21 mouse cellular contexts compared by ENCODE assay signal in genomic region chr13:106318980-106319379, GRCm38 (mm10).
DNase-seq lines count a peak whose midpoint lies in the region; ATAC-seq and TF ChIP-seq lines count a peak whose summit lies in the region.
"Had no signal": no experiment of that assay in that cellular context is flagged by ENCODE, and none has a peak within 500 bp of the region (broad histone marks: within the 10 kb centered on the region; RNA-seq: fewer than 3 reads in every experiment).

No protein-coding gene starts in this region.

- no peaks in the 10 kb centered on the region for H3K36me3 ChIP-seq in forebrain, embryonic 10.5 days (replicated peaks)
- no peaks in the 10 kb centered on the region for H3K36me3 ChIP-seq in forebrain, embryonic 15.5 days
- no peaks in the 10 kb centered on the region for H3K36me3 ChIP-seq in midbrain, embryonic 16.5 days (ENCODE audit: control insufficient read depth, insufficient read depth, low read length)
- H3K36me3 ChIP-seq in intestine, embryonic 15.5 days = no peaks in the 10 kb centered on the region
- H3K36me3 ChIP-seq: embryonic facial prominence, embryonic 10.5 days; heart, embryonic 15.5 days; liver, embryonic 15.5 days; neural tube, embryonic 12.5 days; stomach, embryonic 15.5 days had no signal

- peaks cover 12% of the 10 kb centered on the region for H3K4me1 ChIP-seq in forebrain, embryonic 10.5 days
- peaks cover 10% of the 10 kb centered on the region for H3K4me1 ChIP-seq in forebrain, embryonic 15.5 days
- H3K4me1 ChIP-seq in midbrain, embryonic 16.5 days (ENCODE audit: control insufficient read depth, insufficient read depth, low read length) = peaks cover 9% of the 10 kb centered on the region; the same call in 1 of the 2 replicates
- no peaks in the 10 kb centered on the region for H3K4me1 ChIP-seq in intestine, embryonic 15.5 days (replicated peaks)
- H3K4me1 ChIP-seq: embryonic facial prominence, embryonic 10.5 days; heart, embryonic 15.5 days; liver, embryonic 15.5 days; neural tube, embryonic 12.5 days; stomach, embryonic 15.5 days had no signal

- TF ChIP-seq CTCF in layer of hippocampus, adult 2 months (conservative IDR thresholded peaks at IDR 0.05) = no peak

- no peak overlapping the region for H3K4me2 ChIP-seq in forebrain, embryonic 15.5 days (replicated peaks)
- H3K4me2 ChIP-seq in midbrain, embryonic 16.5 days (ENCODE audit: low read length) = no peak overlapping the region
- no peak overlapping the region for H3K4me2 ChIP-seq in intestine, embryonic 15.5 days (replicated peaks)
- H3K4me2 ChIP-seq: heart, embryonic 15.5 days; liver, embryonic 15.5 days; neural tube, embryonic 12.5 days; stomach, embryonic 15.5 days had no signal

- peak; percentile 92 for ATAC-seq in forebrain, embryonic 15.5 days (replicated peaks)
- ATAC-seq in midbrain, embryonic 16.5 days = peak; percentile 92
- ATAC-seq in intestine, embryonic 15.5 days = no peak

- 47% methylated on average over 3 of the region's 3 CpGs for WGBS in forebrain, embryonic 10.5 days
- WGBS in forebrain, embryonic 15.5 days = 7% methylated on average over 3 of the region's 3 CpGs
- WGBS in midbrain, embryonic 16.5 days = 9% methylated on average over 3 of the region's 3 CpGs
- 83% methylated on average over 3 of the region's 3 CpGs for WGBS in intestine, embryonic 15.5 days

- H3K9me3 ChIP-seq in forebrain, embryonic 10.5 days = no peaks in the 10 kb centered on the region
- H3K9me3 ChIP-seq in forebrain, embryonic 15.5 days = no peaks in the 10 kb centered on the region
- H3K9me3 ChIP-seq in midbrain, embryonic 16.5 days (replicated peaks; ENCODE audit: control insufficient read depth, low read length, poor library complexity, severe bottlenecking) = no peaks in the 10 kb centered on the region
- H3K9me3 ChIP-seq in intestine, embryonic 15.5 days = no peaks in the 10 kb centered on the region
- H3K9me3 ChIP-seq: embryonic facial prominence, embryonic 10.5 days; heart, embryonic 15.5 days; liver, embryonic 15.5 days; neural tube, embryonic 12.5 days; stomach, embryonic 15.5 days had no signal

- no peak overlapping the region for H3K9ac ChIP-seq in forebrain, embryonic 15.5 days (replicated peaks)
- H3K9ac ChIP-seq in midbrain, embryonic 16.5 days (ENCODE audit: low read depth, low read length) = no peak overlapping the region
- no peak overlapping the region for H3K9ac ChIP-seq in intestine, embryonic 15.5 days
- H3K9ac ChIP-seq: heart, embryonic 15.5 days; liver, embryonic 15.5 days; neural tube, embryonic 12.5 days; stomach, embryonic 15.5 days had no signal

- peak; percentile 7 to 32 for DNase-seq in layer of hippocampus, postnatal 14 days (ENCODE audit: low spot score in 2 of 2)
- no peak for DNase-seq in layer of hippocampus, adult 2 months (ENCODE audit: low spot score in 2 of 2)
- DNase-seq in forebrain, embryonic 10.5 days (ENCODE audit: extremely low spot score, low spot score) = no peak
- DNase-seq in embryo, embryonic 11 days = no peak
- DNase-seq: adrenal gland, postnatal 25 days; B cell, adult 2 months; cerebellum, adult 8-10 months; gastrocnemius, postnatal 25 days; heart, adult 2 months; heart, postnatal 4 days; kidney, adult 2 months; kidney, postnatal 14 days; thymus, adult 18-20 months had no signal

- H3K4me3 ChIP-seq in layer of hippocampus, adult 2 months = no peak overlapping the region
- H3K4me3 ChIP-seq in forebrain, embryonic 10.5 days = no peak overlapping the region
- no peak overlapping the region for H3K4me3 ChIP-seq in forebrain, embryonic 15.5 days
- no peak overlapping the region for H3K4me3 ChIP-seq in midbrain, embryonic 16.5 days (ENCODE audit: low read depth, low read length)
- H3K4me3 ChIP-seq in intestine, embryonic 15.5 days (replicated peaks) = no peak overlapping the region
- H3K4me3 ChIP-seq: embryonic facial prominence, embryonic 10.5 days; heart, adult 2 months; heart, embryonic 15.5 days; liver, embryonic 15.5 days; neural tube, embryonic 12.5 days; stomach, embryonic 15.5 days had no signal

- no peak overlapping the region for H3K27ac ChIP-seq in layer of hippocampus, adult 2 months
- H3K27ac ChIP-seq in forebrain, embryonic 10.5 days = peak overlapping the region; percentile 63; the same call in 1 of the 2 replicates
- peak overlapping the region; percentile 54 for H3K27ac ChIP-seq in forebrain, embryonic 15.5 days (replicated peaks)
- H3K27ac ChIP-seq in midbrain, embryonic 16.5 days (ENCODE audit: low read length) = peak overlapping the region; percentile 3; the same call in 1 of the 2 replicates
- H3K27ac ChIP-seq in intestine, embryonic 15.5 days = no peak overlapping the region
- H3K27ac ChIP-seq: embryonic facial prominence, embryonic 10.5 days; heart, adult 2 months; heart, embryonic 15.5 days; liver, embryonic 15.5 days; neural tube, embryonic 12.5 days; stomach, embryonic 15.5 days had no signal

- H3K27me3 ChIP-seq in forebrain, embryonic 10.5 days (ENCODE audit: poor library complexity, severe bottlenecking) = no peaks in the 10 kb centered on the region
- no peaks in the 10 kb centered on the region for H3K27me3 ChIP-seq in forebrain, embryonic 15.5 days
- H3K27me3 ChIP-seq in midbrain, embryonic 16.5 days (ENCODE audit: control insufficient read depth, insufficient read depth, low read depth, low read length) = no peaks in the 10 kb centered on the region
- H3K27me3 ChIP-seq in intestine, embryonic 15.5 days (replicated peaks) = no peaks in the 10 kb centered on the region
- H3K27me3 ChIP-seq: heart, embryonic 15.5 days; liver, embryonic 15.5 days; neural tube, embryonic 12.5 days; stomach, embryonic 15.5 days had no signal

Comparison
In these comparisons a context has a peak if more than half of its experiments do, and no peak if none do; other contexts are left out.
1. DNase-seq: peak in layer of hippocampus, postnatal 14 days (2 of 2); none in layer of hippocampus, adult 2 months (0 of 2), forebrain, embryonic 10.5 days (single experiment) and embryo, embryonic 11 days (single experiment).
2. H3K27ac ChIP-seq: peak in forebrain, embryonic 10.5 days (single experiment), forebrain, embryonic 15.5 days (single experiment) and midbrain, embryonic 16.5 days (single experiment); none in layer of hippocampus, adult 2 months (single experiment) and intestine, embryonic 15.5 days (single experiment).